Mouse (Mus musculus) forebrain, postnatal 0 days (tissue): ENCODE results near the gene Alpk1. TPM values are rescaled to one million over a fixed set of nuclear protein-coding genes. Genes with fewer than 3 reads are reported as not detected.

Source experiments
- ATAC-seq: fragments of 200-750 bp; cut with Nextera tagmentation; 2 replicates; pipeline ENCODE4 v1.8.0; 2017; ENCODE audit warnings: mild to moderate bottlenecking, moderate library complexity
- DNase-seq: peaks from one replicate; pipeline ENCODE4 v3.0.0-alpha.2; 2015
- H3K27ac ChIP-seq: fragments of 300-500 bp; sonication (generic); 2 replicates; pipeline ENCODE4 v1.5.1; 2014; ENCODE audit warnings: low read depth, mild to moderate bottlenecking, antibody characterized with exemption, low read length, moderate library complexity, mixed read lengths
- H3K27me3 ChIP-seq: fragments of 300-500 bp; sonication (generic); 2 replicates; pipeline ENCODE4 v1.6.1; 2014; ENCODE audit warnings: mild to moderate bottlenecking, low read length, mixed read lengths; ENCODE audit not compliant: insufficient read depth
- H3K36me3 ChIP-seq: fragments of 300-500 bp; sonication (generic); 2 replicates; pipeline ENCODE4 v1.6.1; 2014; ENCODE audit warnings: mild to moderate bottlenecking, moderate library complexity; ENCODE audit not compliant: insufficient read depth
- H3K4me1 ChIP-seq: fragments of 300-500 bp; sonication (generic); 2 replicates; pipeline ENCODE4 v1.6.1; 2014; ENCODE audit warnings: antibody characterized with exemption; ENCODE audit not compliant: insufficient read depth
- H3K4me2 ChIP-seq: fragments of 300-500 bp; sonication (generic); 2 replicates; pipeline ENCODE4 v1.6.1; 2014; ENCODE audit warnings: low read depth, mild to moderate bottlenecking, moderate library complexity
- H3K4me3 ChIP-seq: fragments of 300-500 bp; sonication (generic); 2 replicates; pipeline ENCODE4 v1.5.1; 2014; ENCODE audit warnings: low read depth, low read length, mixed read lengths
- H3K9ac ChIP-seq: fragments of 300-500 bp; sonication (generic); 2 replicates; pipeline ENCODE4 v1.6.1; 2014; ENCODE audit warnings: mild to moderate bottlenecking
- H3K9me3 ChIP-seq: fragments of 300-500 bp; sonication (generic); 2 replicates; pipeline ENCODE4 v1.6.1; 2016; ENCODE audit warnings: low read length
- CTCF ChIP-seq: sonication (generic); IDR thresholded peaks from 2 replicates; pipeline ENCODE4 v1.5.1; 2016; ENCODE audit warnings: antibody characterized with exemption, control low read depth, low read depth
- WGBS: fragments of 180-500 bp; shearing (Covaris S2); extraction: QIAGEN DNeasy Blood & Tissue Kit; methylation state at CpG from one replicate; pipeline ENCODE4 v1.1.7; 2014; 5-methylcytosine and 5-hydroxymethylcytosine counted together
- polyA plus RNA-seq: library from polyadenylated mRNA; unstranded; fragments of >200 nt; fragmentation: Nextera tagmentation; extraction: Ambion mirVana; gene quantifications from 2 replicates; pipeline ENCODE4 v1.2.1, GENCODE M21; 2015
- total RNA-seq: library from RNA; depleted of rRNA; stranded (reverse); fragments of >200 nt; gene quantifications from 2 replicates; pipeline ENCODE4 v1.2.3, GENCODE M21; 2014

The Alpk1 gene
- total and polyA plus RNA-seq, 2 experiments from 2014 or later: 0.30 to 3.5 TPM

DNA sequence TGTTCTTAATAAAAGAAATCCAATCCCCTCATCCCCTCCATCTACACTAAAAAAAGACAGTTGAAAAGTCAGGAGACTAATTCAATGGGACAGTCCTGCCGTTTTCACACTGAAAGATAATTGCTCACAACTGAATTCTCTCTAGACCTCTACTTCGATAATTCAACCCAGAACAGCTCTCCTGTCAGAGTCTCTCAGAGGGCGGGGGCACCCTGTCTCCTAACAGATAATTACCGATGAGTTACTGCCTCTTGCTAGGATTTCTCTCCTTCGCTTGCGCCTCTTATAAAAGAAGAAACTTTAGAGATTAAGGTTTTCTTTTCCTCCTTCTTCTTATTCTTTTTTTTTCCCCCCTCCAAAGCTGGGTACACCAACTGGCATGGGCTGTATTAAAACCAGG lies 34.8 kb downstream of the Alpk1 start:
- WGBS: 20% methylated on average over 6 of the region's 6 CpGs
- no peak overlapping the region for H3K27ac ChIP-seq
- no peak overlapping the region for H3K4me3 ChIP-seq
- H3K4me1 ChIP-seq: peaks cover 10% of the 10 kb centered on the region
- H3K9ac ChIP-seq: no peak overlapping the region
- H3K9me3 ChIP-seq: no peaks in the 10 kb centered on the region
- H3K36me3 ChIP-seq: no peaks in the 10 kb centered on the region
- H3K27me3 ChIP-seq: no peaks in the 10 kb centered on the region
- ATAC-seq (no peak), DNase-seq (no peak)
- no peak for TF ChIP-seq CTCF
- H3K4me2 ChIP-seq: no peak overlapping the region

DNA sequence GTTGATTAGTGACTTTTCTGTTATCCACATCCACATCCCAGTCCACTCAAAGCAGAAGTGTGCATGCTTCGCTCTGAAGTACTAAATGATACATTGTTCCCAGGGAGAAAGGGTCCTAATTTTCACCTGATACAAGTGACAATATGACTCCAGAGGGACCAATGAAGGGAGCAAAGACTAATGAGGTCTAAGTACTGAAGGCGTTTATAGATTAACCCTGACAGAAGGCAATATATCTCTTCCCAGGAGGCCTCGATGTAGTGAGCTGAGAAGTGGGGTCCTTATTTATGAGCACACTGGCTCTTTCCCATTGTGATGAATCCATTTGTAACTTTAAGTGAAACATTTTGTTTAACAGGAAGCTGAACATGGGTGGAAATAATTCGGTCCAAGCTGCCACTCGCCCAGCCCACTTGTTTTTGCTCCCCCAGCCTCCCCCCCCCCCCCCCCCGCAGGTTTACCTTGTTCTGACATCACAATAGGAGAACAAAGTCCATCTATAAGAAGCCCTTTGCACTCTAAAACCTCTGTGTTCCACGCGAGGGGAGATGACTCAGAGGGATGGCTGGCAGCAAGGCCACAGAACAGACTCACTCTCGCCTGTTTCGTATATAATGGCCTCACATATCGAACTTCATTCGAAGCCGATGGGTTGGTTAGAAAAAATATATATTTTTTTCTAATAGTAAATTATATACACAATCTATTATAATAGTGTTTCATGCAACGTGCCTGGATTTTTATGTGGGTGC lies 36.5 kb downstream of the Alpk1 start:
- H3K4me1 ChIP-seq: peaks cover 3% of the 10 kb centered on the region; the same call in 1 of the 2 replicates
- no peaks in the 10 kb centered on the region for H3K9me3 ChIP-seq
- no peaks in the 10 kb centered on the region for H3K36me3 ChIP-seq
- TF ChIP-seq CTCF: no peak
- H3K27me3 ChIP-seq: no peaks in the 10 kb centered on the region
- no peak for DNase-seq
- ATAC-seq: no peak
- H3K4me2 ChIP-seq: no peak overlapping the region
- no peak overlapping the region for H3K9ac ChIP-seq
- 66% methylated on average over 14 of the region's 14 CpGs for WGBS
- H3K27ac ChIP-seq: no peak overlapping the region
- H3K4me3 ChIP-seq: no peak overlapping the region

DNA sequence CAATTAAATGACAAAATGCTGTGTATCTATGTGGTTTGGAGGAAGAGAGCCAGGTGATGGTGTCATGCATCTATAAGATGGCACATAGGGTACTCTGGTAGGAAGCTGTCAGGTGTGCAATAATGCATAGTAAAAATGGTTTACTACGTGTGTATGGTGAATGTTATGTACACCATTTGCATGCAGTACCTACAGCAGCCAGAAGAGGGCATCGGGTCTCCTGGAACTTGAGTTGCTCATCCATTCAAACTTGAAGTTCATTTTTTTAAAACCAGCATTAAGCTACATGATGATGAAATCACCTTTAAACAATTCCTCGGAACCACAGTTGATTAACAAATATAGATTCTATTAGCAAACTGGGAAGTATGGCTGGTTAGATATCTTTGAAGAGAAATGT lies 38.9 kb downstream of the Alpk1 start:
- ATAC-seq (no peak), DNase-seq (no peak)
- Histone ChIP-seq H3K9ac (no peak overlapping the region), H3K27me3 (no peaks in the 10 kb centered on the region), H3K9me3 (no peaks in the 10 kb centered on the region), H3K27ac (no peak overlapping the region), H3K4me1 (0 out of 2 replicates have a peak, but pooled peaks cover 3% of the 10 kb centered on the region), H3K36me3 (no peaks in the 10 kb centered on the region), H3K4me2 (no peak overlapping the region), H3K4me3 (no peak overlapping the region)
- 98% methylated on average over 3 of the region's 3 CpGs for WGBS
- TF ChIP-seq CTCF: peak; percentile 51

DNA sequence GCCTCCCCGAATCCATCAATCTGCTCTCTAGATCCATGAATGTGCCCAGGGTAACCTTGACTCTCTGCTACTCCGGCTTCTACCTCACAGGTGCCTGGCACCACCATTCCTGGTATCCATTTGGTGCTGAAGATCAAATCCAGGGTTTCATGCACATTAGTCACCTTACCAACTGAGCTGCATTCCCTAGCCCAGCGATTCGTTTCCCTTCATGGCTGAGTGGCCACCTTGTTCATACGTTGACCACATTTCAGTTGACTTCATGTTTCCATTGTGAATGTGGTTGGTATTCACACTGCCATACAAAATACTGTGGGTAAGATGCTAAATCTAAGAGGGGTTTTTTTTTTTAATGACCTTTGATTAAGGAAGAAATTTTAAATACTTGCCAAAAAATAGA lies 42.5 kb downstream of the Alpk1 start:
- no peaks in the 10 kb centered on the region for H3K36me3 ChIP-seq
- 82% methylated on average over 5 of the region's 5 CpGs for WGBS
- DNase-seq (no peak), ATAC-seq (no peak)
- H3K9ac ChIP-seq: no peak overlapping the region
- no peak for TF ChIP-seq CTCF
- no peaks in the 10 kb centered on the region for H3K9me3 ChIP-seq
- H3K27ac ChIP-seq: no peak overlapping the region
- H3K4me1 ChIP-seq: no peaks in the 10 kb centered on the region
- no peak overlapping the region for H3K4me3 ChIP-seq
- no peaks in the 10 kb centered on the region for H3K27me3 ChIP-seq
- no peak overlapping the region for H3K4me2 ChIP-seq

DNA sequence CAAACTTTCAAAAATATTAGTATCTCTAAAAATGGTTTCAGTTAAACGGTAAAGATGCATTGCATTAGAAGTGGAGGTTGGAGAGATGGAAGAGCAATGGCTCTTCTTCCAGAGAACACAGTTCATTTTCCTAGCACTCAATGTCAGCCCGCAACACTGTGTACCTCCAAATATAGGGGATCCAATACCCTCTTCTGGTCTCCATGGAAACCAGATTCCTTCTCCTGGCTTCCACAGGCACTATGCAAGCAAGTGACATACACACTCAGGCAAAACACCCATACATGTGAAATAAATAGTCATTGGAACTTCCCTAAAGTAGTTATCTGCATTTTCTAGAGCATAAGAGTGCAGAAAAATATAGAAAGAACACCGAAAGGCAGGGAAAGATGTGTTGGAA lies 44.9 kb downstream of the Alpk1 start:
- H3K9ac ChIP-seq: no peak overlapping the region
- no peaks in the 10 kb centered on the region for H3K27me3 ChIP-seq
- DNase-seq (no peak), ATAC-seq (peak; percentile 64; the same call in 1 of the 2 replicates)
- no peaks in the 10 kb centered on the region for H3K4me1 ChIP-seq
- no peak overlapping the region for H3K4me3 ChIP-seq
- H3K4me2 ChIP-seq: no peak overlapping the region
- H3K36me3 ChIP-seq: no peaks in the 10 kb centered on the region
- no peaks in the 10 kb centered on the region for H3K9me3 ChIP-seq
- no peak for TF ChIP-seq CTCF
- H3K27ac ChIP-seq: no peak overlapping the region
- 67% methylated on average over 3 of the region's 3 CpGs for WGBS

DNA sequence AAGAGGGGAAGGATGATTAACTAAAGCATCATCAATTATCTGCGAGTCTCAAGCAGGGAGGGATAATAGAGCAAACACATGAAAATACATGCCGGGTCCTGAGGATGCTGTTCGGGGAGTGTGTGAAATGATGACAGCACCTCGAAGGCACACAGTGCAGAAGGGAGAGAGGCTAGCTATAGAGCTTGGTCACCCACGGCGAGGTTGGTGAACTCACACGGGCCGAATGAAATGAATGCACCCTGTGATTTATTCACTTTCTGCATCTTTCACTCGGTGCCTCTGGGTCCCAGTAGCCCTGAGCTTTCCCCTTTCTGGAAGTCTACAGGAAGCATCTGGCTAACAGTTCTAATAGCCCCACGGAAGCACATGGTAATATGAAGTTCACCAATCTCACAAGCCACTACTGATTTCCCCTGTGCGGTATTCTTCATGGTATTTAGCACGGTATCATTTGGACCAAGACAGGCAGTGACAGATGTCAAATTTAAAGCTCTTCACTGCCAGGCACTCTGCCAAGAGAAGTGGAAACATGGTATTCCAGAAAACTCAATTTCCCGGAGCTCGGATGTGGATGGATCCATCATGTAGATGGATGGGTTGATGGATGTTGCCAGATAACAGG lies 50.7 kb downstream of the Alpk1 start:
- Histone ChIP-seq H3K4me2 (0 out of 2 replicates have a peak overlapping the region, but pooled peaks have one; percentile 13), H3K9ac (no peak overlapping the region), H3K27me3 (no peaks in the 10 kb centered on the region), H3K9me3 (no peaks in the 10 kb centered on the region), H3K36me3 (no peaks in the 10 kb centered on the region), H3K4me3 (no peak overlapping the region), H3K4me1 (no peaks in the 10 kb centered on the region), H3K27ac (no peak overlapping the region)
- DNase-seq (no peak), ATAC-seq (no peak)
- TF ChIP-seq CTCF: no peak
- 49% methylated on average over 14 of the region's 14 CpGs for WGBS

DNA sequence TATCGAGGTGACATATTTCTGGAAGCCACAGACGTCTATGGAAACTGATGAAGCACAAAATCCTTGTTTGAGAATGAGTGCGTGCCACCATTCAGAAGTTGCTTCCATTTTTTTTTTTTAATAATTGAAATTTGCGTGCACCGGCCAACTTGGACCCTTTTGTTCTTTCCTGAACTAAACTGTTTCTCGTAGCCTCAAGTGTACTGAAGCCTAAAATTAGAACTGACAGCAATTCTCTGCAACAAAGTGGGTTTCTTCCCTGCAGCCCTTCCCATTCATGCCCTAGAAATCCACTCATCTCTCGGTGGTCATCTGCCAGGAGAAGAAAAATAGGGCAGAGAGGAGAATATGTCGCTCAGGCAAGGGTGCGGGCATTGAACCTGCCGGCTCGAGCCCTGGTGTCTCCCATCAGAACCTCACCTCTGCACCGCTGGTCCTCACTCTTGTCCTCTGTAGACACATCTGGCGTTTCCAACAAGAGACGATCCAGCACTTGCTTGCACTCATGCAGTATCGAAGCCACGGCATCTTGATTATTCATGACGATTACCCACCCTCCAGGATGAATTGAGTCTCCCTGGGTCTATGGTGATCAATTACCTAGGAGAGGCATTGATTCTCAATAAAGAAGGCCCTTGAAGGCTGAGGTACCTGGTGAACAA lies 51.3 kb downstream of the Alpk1 start:
- no peak for DNase-seq
- Histone ChIP-seq H3K4me1 (no peaks in the 10 kb centered on the region), H3K9me3 (no peaks in the 10 kb centered on the region), H3K27me3 (no peaks in the 10 kb centered on the region), H3K9ac (no peak overlapping the region), H3K4me2 (0 out of 2 replicates have a peak overlapping the region, but pooled peaks have one; percentile 13), H3K36me3 (no peaks in the 10 kb centered on the region), H3K4me3 (no peak overlapping the region), H3K27ac (no peak overlapping the region)
- WGBS: 33% methylated on average over 17 of the region's 17 CpGs
- ATAC-seq: no peak
- no peak for TF ChIP-seq CTCF
